Mouse (Mus musculus) ovary, postnatal 10 days (tissue): ENCODE results near the gene Ppp3ca.

Source experiments
- DNase-seq: peaks from one replicate; pipeline ENCODE4 v3.0.0; 2022; ENCODE audit warnings: low spot score

Ppp3ca gene

DNA sequence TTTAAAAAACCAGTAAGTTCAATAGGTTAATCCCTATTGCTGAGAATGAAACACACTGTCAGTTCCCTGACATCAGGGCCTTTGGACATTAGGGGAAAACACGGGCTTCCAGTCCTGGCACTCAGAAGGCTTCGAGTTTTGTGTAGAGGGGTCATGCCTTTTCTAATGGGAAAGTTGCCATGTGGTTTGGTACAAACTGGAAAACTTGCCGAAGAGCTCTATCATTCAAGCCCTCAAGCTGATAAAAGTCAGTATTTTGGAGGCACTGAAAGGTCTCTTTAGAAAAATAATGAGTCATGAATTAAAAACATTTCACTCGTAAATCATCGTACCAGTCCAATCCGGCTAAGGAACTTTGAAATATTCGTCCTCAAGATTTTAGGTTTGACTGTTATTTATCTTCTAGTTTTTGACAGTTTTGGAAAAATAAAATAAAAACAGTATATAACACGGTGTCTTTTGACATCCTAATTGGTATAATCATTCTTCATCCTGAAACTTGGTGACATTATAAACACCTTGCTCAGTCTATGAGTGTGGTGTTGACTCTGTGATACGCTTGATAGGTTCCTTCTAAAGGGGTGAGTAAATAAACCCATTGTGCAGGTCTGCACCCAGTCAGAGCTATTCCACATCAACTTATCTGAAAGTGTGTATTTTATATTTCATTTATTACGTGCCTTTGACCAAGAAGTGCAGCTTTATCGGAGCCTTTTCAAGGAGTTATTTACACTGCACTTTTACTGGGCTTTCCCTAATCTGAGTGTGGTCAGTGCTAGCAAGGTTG is 192.3 kb downstream of the Ppp3ca start:
- DNase-seq: no peak

DNA sequence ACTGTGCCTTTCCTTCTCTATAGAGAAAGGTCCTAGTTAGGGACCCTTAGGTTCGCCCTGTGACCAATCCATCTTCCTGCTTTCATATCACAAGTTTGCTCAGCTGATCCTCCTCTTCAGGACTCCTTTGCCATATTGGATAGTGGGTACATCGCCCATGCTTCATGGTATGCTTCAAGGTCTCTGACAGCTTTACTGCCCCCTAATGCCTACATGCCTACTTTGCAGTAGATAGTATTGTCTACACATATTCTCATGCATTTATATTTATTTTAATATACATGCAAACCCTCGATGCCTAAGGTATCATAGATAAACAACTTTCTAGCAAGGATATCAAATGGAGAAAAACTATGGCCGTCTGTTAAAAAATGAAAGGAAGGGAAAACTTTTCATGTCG is 193.2 kb downstream of the Ppp3ca start:
- no peak for DNase-seq

DNA sequence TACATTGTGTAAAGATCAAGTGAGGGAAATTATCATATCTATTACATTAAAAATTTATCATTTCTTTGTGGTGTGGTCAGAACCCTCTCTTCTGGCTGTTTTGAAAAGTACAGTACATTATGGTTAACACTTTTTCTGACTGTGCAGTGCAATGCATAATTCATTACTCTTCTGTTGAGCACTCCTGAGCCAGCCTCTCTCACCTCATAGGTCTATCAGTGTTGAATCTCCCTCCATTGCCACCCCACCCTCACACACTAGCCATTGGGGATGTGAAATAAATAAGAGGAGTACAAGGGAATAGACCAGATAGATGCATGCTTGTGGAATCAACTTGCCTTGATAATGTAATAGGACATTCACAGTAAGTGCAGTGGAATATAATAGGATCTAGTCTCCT is 194.4 kb downstream of the Ppp3ca start:
- no peak for DNase-seq

- no peak for DNase-seq
Observed at GRCm38 (mm10) chr3:136865176-136865859, 195.4 kb downstream of the Ppp3ca start.

- DNase-seq: no peak
Observed at GRCm38 (mm10) chr3:136866095-136866494, 196.2 kb downstream of the Ppp3ca start.

DNA sequence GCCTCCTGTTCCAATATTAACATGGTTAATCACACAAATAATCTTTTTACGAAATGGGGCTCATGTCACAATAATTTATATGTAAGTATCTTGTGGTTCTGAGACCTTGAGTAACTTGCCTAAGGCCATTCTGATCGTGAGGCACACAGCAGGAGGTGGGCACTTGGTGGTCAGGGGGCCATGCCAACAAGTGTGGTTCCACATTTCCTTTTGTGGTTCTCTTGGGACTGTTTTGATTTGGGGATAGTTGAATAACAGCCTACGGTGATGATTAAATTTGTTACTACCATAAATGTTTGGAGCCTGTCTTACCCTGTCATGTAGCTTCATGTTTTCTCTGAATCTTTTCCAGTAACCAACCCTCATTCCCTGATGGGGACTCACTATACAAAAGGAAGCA is 196.6 kb downstream of the Ppp3ca start:
- no peak for DNase-seq

DNA sequence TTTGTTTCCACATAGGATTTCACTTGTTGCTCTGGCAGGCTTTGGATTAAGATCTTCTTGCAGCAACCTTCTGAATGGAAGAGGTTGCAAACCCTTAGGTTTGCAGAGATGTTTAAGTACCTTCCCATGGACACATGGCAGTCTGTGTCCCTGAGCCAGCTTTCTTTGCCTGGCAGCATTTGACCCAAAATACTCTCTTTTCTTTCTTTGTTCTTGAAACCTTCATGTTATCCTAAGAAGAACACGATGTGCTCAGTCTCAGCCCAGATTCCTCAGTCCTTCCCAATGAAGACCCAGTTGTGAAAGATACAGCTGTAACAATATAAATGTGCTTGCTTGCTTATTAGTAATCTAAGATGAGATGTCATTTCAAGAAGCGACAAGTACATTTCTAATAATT is 197.4 kb downstream of the Ppp3ca start:
- no peak for DNase-seq

DNA sequence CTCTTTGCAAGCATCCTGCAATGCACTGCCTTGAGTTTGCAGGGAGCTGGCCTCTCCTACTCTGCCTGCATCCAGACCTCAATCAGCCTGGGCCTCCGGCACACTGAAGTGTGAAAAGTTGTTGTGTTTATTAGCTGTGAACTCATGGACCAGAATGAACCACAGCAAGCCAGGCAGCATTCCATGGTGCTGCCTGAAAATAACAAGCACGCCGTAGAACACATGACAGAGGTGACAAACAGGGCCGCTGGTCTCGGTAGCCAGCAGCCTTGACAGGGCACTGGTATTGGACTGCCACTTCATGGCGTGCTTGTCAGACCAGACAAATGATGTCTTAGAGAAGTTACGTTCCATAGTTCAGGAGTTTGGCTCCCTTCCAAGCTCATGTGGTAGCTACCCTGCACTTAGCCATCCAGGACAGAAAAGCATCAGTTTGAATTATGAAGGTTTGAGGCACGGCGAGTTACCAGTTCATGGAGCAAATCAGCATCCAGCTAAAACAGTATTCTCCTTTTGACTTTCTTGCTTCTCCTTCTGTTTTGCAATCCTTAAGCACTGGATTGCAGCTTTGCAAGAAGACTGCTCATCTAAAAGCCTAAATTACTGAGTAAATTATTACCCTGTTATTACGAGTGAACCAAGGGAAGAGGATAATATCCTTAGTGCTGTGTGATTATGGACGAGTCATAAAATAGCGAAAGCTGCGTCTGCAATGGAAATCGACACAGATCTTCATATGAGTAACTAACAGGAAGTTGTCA is 202.0 kb downstream of the Ppp3ca start:
- DNase-seq: no peak

DNA sequence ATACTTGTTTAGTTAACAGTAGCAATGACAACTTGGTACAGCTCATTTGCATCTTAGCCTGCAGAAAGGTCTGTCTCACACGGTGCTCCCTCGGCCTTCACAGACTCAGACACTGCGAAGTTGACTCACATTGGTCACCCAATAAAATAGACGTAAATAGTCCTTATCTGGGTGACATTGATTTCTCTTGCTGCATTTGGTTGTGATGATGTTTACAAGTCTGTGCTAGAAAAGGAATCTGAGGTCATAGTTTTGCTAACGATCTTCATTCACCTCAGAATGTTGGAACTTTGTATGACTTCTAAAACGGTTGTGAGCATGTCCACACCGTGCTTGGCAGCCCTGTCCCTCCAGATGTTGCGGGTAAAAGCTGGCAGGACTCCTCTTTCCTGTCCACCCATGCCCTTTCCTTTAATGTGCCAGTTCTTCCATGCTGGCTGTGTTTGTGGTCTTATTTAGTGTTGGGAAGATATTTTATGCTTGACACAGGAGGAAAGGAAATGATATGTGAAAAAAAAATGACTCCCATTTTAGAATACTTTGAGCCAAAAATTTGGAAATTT is 202.7 kb downstream of the Ppp3ca start:
- no peak for DNase-seq

DNA sequence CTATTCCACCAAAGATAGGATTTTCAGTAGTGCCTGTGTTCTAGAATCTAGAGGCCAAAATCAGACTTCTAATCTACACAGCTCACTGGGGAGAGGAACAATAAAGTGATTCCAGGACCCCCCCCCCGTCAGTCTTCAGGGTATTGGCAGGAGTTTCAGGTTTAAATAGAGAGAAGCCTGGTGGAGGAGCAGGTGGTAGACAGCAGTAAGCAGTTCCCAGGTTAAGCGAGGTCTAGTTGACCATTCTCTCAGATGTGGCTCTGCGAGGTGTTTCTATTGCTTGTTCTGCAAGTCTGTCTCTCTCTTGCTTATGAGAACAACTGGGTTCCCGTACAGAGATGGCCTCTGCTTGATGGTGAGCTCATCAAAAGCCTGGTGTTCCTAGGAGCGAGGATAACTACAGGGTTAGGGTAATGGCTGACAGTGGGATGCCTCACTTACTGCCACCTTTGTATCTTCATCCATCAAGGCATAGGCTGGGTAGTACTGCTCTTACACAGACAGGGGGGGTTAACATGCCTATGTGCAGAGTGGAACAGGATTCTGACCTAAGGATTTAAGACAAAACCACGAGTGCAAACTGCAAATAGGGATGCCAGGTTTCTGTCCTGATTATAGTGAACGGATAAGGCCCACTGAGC is 204.0 kb downstream of the Ppp3ca start:
- DNase-seq: no peak

GRCm38 (mm10) chr3:136874566-136874965 is 204.6 kb downstream of the Ppp3ca start:
- no peak for DNase-seq

DNA sequence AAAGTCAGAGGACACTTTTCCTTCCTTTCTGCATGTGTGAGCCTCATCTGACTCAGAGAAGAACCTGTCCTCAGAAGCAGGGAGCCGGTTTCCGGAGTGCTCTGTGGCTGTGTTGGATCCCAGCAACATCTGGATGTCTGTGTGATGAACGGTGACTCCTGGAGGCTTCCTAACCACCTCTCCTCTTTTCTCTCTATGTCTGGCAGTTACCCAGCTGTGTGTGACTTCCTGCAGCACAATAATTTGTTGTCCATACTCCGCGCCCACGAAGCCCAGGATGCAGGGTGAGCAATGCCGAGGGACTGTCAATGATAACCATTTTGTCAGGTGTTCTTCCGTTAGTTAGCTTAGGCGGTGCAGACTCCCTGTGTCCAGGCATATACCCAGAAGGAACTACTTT is 217.8 kb downstream of the Ppp3ca start:
- no peak for DNase-seq

DNA sequence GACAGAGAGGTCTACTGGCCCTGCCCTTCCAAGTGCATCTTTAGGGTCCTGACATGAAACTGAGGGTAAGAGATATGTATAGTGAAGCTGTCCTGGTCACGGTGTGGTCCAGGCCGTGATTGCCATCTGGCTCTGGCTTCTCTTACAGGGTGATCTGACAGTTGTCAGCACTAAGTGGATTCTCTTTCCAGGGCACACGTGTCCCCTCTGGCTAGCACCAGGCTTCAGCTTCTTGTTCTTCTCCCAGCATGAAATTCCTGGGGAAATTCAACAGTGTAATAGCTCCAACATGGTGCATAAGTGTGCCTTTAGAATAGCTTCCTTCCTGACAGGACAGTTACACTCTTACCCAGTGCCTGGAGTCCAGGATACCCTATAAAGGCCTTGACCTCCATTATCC is 222.2 kb downstream of the Ppp3ca start:
- DNase-seq: no peak

- no peak for DNase-seq
Observed at GRCm38 (mm10) chr3:136893596-136894402, 223.9 kb downstream of the Ppp3ca start.

- no peak for DNase-seq
Observed at GRCm38 (mm10) chr3:136895498-136895897, 225.6 kb downstream of the Ppp3ca start.

GRCm38 (mm10) chr3:136896276-136896675 is 226.4 kb downstream of the Ppp3ca start:
- DNase-seq: no peak

DNA sequence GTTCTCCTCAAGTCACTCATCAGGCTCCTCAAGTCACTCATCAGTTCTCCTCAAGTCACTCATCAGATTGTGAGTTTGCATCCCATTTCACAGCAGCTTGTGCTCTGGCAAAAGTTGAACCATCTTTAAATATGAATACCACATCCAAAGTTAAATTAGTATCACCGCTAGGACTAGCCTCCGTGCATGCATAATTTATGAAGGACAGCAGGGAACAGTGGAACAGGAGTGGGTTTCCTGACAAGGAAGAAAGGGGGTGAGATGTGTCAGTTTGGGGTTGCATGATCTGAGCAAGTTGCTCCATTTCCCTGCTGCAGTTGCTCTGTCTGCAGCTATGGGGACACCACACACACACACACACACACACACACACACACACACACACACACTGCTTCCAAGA is 229.8 kb downstream of the Ppp3ca start:
- DNase-seq: no peak

GRCm38 (mm10) chr3:136900986-136901385 is 231.1 kb downstream of the Ppp3ca start:
- DNase-seq: no peak

DNA sequence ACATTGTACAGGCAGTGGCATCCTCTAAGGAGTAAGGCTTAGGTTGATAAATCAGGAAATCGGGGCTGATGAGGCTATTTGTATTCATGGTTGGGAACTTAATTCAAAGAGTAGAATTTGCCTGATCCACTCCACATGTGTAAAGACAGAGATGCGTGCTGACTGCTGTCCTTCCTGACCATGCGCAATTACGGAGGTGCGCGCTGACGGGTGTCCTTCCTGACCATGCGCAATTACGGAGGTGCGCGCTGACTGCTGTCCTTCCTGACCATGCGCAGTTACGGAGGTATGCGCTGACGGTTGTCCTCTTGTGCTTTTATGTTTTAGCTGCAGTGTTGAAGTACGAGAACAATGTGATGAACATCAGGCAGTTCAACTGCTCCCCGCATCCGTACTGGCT is 232.9 kb downstream of the Ppp3ca start:
- DNase-seq: no peak

DNA sequence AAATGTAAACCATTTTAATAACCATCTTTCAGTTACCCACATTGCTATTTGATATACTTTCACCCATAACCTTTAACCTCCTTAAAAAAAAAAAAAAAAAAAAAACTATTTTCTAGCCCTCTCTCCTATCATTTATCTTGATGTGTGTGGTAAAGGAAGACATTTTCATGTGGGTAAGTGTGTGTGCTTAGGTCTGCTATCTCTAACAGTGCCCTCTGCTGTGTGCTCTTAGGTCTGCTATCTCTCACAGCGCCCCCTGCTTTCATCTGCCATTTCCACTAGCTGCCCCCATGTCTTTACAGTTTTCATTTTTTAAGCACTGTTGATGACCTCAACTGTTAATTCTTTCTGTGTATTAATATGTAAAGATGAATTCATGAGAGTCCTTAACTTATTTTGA is 235.7 kb downstream of the Ppp3ca start:
- DNase-seq: no peak

- DNase-seq: no peak
Observed at GRCm38 (mm10) chr3:136909534-136909933, 239.6 kb downstream of the Ppp3ca start.
